Mouse (Mus musculus): ENCODE data around the gene Spag7.

DNA sequence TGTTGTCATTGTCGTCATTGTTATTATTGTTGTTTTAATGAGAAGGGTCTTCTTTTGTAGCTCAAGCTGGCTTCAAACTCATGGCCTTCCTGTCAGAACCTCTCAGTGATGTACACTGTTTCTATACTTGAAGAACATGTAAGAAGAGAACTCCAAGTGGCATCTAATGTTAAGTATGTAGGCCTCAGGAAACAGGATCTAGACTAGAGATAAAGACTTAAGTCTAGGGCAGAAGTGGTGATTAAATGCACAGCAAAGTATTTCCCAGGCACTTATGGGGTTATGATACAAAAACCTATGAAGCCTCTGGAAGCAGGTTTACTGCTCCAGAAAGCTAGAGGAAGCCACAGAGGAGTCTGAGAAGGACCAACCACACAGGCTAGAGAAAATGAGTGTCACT lies 30.9 kb downstream of the Spag7 start:
- TF ChIP-seq POLR2A (IDR thresholded peaks at IDR 0.05; ENCODE audit: low read depth, low read length): no peak
- no peak for TF ChIP-seq CTCF (IDR thresholded peaks at IDR 0.05; ENCODE audit: extremely low read depth, insufficient read depth, insufficient read length, insufficient replicate concordance)
